Mouse (Mus musculus) layer of hippocampus, adult 11-12 months (tissue): ENCODE measurements around the gene Ppp6r3.
A peak's percentile ranks its signal among the peaks of the same experiment; 100 is the strongest.

Experiments
- DNase-seq: peaks from one replicate; pipeline ENCODE4 v3.0.0; 2022; ENCODE audit warnings: low spot score

Gene Ppp6r3

GRCm38 (mm10) chr19:3528646-3529045 lies 46.9 kb downstream of the Ppp6r3 start:
- no peak for DNase-seq

- no peak for DNase-seq
These were observed 48.0 kb downstream of the Ppp6r3 start for GRCm38 (mm10) chr19:3527531-3527930.

DNA sequence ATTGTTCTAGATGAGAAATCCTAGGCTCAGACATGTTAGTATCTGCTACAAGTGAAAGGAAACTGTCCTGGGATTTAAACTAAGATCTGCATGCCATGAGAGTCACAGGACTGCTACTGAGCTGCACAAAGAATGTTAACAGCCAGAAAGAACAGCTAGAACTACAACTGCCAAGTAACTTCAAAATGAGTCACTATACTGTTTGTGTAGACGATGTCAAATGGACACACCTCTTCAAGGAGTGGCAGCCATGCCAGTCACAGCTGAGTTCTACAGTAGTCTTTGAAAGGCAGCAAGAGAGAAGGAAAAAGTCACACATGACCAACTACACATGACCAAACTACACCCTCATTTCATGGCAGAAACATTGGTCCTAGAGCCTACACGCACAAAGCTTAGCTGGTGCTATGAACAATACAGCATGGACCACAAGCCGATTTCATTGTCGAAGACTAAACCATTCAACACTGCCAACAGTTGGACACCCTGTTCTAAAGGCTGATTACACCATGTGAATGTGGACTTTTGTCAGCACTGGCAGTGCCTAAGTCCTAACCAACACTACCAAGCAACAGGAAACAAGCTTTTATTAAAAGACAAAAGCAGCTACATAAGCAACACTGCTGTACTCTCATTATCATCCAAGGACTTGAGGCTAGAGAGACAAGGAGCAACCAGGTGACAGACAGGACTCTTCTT lies 55.9 kb downstream of the Ppp6r3 start:
- no peak for DNase-seq

- DNase-seq = no peak
These were observed 78.3 kb downstream of the Ppp6r3 start for GRCm38 (mm10) chr19:3497216-3497615.

- no peak for DNase-seq
These were observed 85.7 kb downstream of the Ppp6r3 start for GRCm38 (mm10) chr19:3489826-3490225.

GRCm38 (mm10) chr19:3482831-3483230 lies 92.7 kb downstream of the Ppp6r3 start:
- no peak for DNase-seq

- no peak for DNase-seq
These were observed 95.4 kb downstream of the Ppp6r3 start for GRCm38 (mm10) chr19:3480101-3480500.

DNA sequence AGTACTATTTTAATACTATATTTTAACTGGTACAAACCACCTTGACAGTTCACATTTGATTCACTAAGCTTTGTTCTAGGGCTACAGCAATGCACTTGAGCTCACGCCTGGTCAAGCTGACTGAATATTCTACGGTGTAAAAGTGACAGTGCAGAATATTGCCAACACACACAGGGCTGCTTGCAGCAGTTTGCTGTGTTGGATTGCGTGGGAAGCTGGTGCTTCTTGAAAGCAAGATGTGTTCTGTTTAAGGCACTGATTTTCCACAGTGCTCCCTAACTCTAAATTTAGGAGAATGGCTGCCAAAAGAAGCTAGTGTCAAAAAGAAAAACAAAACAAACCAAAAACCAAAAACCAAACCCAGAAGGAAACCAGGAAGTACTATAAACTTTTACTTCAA lies 98.6 kb downstream of the Ppp6r3 start:
- peak; percentile 23 for DNase-seq

DNA sequence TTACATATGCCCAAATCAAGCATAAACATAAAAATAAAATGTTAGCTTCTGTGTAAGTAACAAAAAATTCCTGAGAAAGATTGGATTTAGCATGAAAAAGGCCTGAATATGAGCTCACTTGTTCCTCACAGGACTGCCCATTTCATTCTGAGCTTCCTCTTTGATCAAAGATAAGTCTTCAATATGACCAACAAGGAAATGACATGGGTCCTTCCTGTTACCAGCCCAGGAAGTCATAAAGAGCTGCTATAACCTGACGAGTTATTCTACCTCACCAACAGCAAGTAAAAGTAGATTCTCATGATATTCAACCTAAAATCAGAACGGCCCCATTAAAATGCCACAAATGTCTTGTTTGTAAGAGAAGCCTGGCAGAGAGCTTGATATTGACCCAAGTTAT lies 104.3 kb downstream of the Ppp6r3 start:
- DNase-seq = no peak

- DNase-seq = no peak
These were observed 108.0 kb downstream of the Ppp6r3 start for GRCm38 (mm10) chr19:3467574-3467973.

- DNase-seq = no peak
These were observed 115.6 kb downstream of the Ppp6r3 start for GRCm38 (mm10) chr19:3459986-3460385.

DNA sequence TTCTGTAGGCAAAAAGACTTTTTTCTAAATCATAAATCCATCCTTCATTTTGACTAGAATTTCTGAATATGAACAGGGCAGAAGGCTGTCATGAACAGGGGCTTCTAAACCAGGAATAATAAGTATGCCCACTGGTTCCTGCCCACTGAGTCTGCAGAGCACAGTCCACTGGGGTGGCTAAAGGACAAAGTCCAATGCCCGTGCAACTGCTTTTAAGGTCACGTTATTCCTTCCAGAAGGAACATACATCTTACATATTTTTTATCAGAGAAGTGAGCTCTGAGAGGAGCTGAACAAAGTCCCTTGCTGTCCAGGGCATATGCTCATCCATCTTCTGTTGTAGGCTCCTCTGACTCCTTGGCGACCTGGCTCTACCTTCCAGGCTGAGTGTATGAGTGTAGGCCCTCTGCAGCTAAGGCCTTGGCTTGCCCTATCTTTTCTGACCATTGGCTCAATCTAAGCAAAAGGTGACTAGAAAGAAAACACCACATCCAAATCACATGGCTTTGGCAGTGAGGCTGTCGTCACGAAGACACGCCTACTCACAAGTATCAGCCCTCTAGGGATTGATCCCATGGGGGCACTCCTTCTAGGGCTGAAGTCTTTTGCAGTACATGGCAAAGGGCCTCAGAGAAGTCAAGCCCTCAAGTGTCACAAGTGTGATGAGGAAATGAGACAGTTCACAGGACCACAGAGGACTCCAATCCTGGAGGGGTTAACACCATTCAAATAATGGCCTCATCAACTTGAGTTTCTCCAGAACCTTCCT lies 117.0 kb downstream of the Ppp6r3 start:
- DNase-seq = no peak

GRCm38 (mm10) chr19:3457700-3458099 lies 117.8 kb downstream of the Ppp6r3 start:
- no peak for DNase-seq

- DNase-seq = no peak
These were observed 123.9 kb downstream of the Ppp6r3 start for GRCm38 (mm10) chr19:3451649-3452048.

DNA sequence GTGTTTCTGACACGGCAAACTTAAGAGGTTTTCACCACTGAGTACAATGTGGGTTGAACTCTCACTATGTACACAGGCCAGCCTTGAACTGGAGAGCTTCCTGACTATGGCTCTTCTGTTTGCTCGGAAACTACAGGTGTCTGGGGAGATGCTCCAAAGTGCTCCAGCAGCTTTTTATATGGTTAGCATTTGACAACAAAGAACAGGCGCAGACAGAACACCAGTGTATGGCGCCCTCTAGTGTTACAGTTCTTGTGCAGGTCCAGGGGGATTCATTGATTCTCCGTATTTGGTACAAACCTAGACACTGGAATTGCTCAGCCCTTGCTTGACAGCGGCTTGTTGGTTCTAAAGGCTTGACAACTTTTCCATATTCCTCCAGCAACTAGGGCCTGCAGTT lies 124.4 kb downstream of the Ppp6r3 start:
- peak; percentile 88 for DNase-seq

DNA sequence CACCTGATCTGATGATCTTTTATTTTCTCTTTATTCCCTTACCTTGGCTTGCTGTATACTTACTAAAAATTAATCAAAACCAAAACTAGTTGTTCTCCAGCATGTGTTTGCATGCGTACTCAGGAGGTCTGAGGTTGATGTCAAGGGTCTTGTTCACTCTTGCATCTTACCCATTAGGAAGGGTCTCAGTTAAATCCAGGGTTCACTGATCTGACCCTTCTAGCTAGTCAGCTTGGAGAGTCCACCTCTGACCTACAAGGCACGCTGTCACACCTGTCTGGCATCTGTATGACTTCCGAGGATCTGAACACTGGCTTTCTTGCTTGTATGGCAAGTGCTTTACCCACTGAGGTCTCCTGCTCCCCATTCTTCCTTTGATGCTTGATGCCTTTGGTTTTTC lies 124.8 kb downstream of the Ppp6r3 start:
- DNase-seq = no peak

DNA sequence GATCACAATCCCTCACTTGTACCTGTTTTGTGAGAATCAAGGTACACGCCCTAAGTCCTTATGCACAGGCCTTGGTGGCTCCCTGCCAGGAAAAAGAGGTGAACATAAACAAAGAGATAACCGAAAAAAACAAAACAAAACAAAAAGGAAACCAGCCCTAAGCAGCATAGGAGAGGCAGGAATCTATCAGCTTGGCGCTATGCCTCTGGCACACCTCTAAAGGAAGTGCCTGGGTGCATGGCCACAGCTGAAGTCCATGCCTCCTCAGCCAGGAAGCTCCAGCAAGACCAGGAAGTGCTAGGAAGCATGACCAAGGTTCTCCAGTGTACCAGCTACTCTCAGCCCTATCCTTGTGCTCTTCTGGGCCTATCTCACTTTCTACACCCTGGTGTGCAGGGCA lies 126.3 kb downstream of the Ppp6r3 start:
- no peak for DNase-seq

GRCm38 (mm10) chr19:3447348-3447747 lies 128.2 kb downstream of the Ppp6r3 start:
- no peak for DNase-seq

DNA sequence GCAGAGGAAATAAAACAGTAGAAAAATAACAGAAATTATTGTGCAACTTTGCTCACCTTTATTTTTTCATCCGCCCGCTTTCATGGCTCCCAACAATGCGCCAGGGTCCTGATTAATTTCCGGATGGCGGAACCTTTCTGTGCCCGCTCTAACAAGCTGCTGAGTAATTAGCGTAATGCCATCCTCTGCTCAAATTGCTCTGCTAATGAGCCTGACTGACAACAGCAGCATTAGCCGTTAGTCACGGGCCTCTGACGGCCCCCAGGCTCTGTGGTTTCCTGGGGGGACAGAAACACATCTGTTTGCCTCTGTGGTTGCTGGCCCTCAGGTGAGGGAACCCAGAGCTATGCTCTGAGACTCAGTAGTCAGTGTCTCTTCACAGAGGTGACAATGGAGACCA lies 134.5 kb downstream of the Ppp6r3 start:
- DNase-seq = no peak

DNA sequence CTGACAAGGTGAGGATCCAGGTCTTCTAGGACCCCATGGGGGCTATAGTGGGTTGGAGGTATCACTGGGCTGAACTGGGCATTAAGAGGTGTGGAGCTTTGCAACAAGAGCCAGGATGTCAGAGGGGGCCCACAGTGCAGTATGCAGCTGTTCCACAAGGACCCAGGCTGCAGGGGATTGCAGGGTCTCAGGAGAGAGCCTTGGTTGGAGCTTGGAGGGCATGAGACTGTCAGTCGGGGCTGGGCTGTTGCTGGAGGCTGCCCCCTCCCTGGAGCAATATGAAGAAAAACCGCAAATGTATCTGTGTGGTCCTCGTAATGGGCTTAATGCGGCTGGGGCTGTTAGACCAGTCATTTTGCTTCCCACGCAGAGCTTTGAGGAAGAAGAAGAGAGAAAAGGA lies 134.9 kb downstream of the Ppp6r3 start:
- DNase-seq = no peak

DNA sequence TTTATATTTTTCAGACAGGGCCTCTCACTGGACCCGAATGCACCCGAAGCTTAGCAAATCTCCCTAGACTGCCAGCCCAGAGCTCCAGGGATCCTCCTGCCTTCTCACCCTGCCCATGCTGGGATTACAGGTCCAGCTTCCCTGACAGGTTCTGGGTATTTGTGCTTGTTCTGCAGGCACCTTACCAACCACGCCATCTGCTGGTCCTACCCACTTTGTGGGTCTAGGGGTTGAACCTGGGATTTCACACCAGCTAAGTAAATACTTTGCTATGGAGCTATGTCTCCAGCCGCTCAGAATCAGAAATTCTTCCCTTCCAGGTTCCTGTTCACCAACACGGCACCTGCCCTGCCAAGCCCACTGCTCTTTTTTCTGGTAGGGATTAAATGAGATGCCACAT lies 137.6 kb downstream of the Ppp6r3 start:
- no peak for DNase-seq

GRCm38 (mm10) chr19:3436840-3437239 lies 138.7 kb downstream of the Ppp6r3 start:
- no peak for DNase-seq

- no peak for DNase-seq
These were observed 139.7 kb downstream of the Ppp6r3 start for GRCm38 (mm10) chr19:3435824-3436223.

DNA sequence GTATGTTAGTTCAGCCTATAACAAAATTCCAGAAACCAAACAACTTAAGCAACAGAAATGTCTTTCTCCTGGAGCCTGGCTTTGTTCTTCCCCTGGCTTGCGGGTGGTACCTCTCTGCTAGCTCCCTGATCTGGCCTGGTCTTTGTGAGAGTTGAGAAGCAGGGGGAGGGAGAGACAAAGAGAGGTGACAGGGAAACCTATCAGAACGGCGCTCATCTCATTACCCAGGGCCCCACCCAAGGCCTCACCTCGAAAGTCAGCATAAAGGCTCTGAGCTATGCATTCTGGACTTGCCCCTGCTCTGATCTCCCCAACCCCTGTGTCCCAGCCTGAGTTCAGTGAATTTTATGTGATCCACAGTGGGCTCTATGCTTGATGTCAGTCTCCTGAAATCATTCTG lies 140.9 kb downstream of the Ppp6r3 start:
- no peak for DNase-seq
